Mouse (Mus musculus) midbrain, embryonic 13.5 days (tissue): ENCODE data around the gene Kifap3. TPM values are rescaled to one million over a fixed set of nuclear protein-coding genes. Genes with fewer than 3 reads are reported as not detected.

Experiments used
- ATAC-seq: fragments of 200-750 bp; cut with Nextera tagmentation; 2 replicates; pipeline ENCODE4 v1.8.0; 2017; ENCODE audit warnings: mild to moderate bottlenecking, moderate TSS enrichment, moderate library complexity
- H3K27ac ChIP-seq: fragments of 300-500 bp; sonication (generic); 2 replicates; pipeline ENCODE4 v1.5.1; 2015; ENCODE audit warnings: inconsistent platforms, mild to moderate bottlenecking, moderate library complexity
- H3K27me3 ChIP-seq: fragments of 300-500 bp; sonication (generic); 2 replicates; pipeline ENCODE4 v1.6.1; 2015; ENCODE audit warnings: mild to moderate bottlenecking, inconsistent platforms
- H3K36me3 ChIP-seq: fragments of 300-500 bp; sonication (generic); 2 replicates; pipeline ENCODE4 v1.6.1; 2015; ENCODE audit warnings: mild to moderate bottlenecking, inconsistent platforms
- H3K4me1 ChIP-seq: fragments of 300-500 bp; sonication (generic); replicated peaks from 2 replicates; pipeline ENCODE4 v1.6.1; 2015; ENCODE audit warnings: inconsistent platforms
- H3K4me2 ChIP-seq: fragments of 300-500 bp; sonication (generic); replicated peaks from 2 replicates; pipeline ENCODE4 v1.6.1; 2015; ENCODE audit warnings: moderate library complexity, mild to moderate bottlenecking, inconsistent platforms
- H3K4me3 ChIP-seq: fragments of 300-500 bp; sonication (generic); replicated peaks from 2 replicates; pipeline ENCODE4 v1.5.1; 2015; ENCODE audit warnings: mild to moderate bottlenecking, inconsistent platforms
- H3K9ac ChIP-seq: fragments of 300-500 bp; sonication (generic); replicated peaks from 2 replicates; pipeline ENCODE4 v1.6.1; 2015; ENCODE audit warnings: mild to moderate bottlenecking, inconsistent platforms
- H3K9me3 ChIP-seq: fragments of 300-500 bp; sonication (generic); 2 replicates; pipeline ENCODE4 v1.6.1; 2016; ENCODE audit warnings: mild to moderate bottlenecking, inconsistent platforms
- WGBS: fragments of 180-500 bp; shearing (Covaris S2); methylation state at CpG from one replicate; pipeline ENCODE4 v1.1.7; 2015; 5-methylcytosine and 5-hydroxymethylcytosine counted together
- polyA plus RNA-seq: library from polyadenylated mRNA; unstranded; fragments of >200 nt; fragmentation: Nextera tagmentation; extraction: Ambion mirVana; gene quantifications from 2 replicates; pipeline ENCODE4 v1.2.1, GENCODE M21; 2015

Gene Kifap3
- polyA plus RNA-seq, 1 experiment from 2014 or later, result 89.8 TPM

- peaks cover 7% of the 10 kb centered on the region; the same call in 1 of the 2 replicates for H3K36me3 ChIP-seq
- H3K9ac ChIP-seq, result no peak overlapping the region
- H3K4me2 ChIP-seq, result no peak overlapping the region
- 87% methylated on average over 2 of the region's 2 CpGs for WGBS
- no peaks in the 10 kb centered on the region for H3K4me1 ChIP-seq
- no peak for ATAC-seq
- no peak overlapping the region for H3K4me3 ChIP-seq
- no peaks in the 10 kb centered on the region for H3K9me3 ChIP-seq
- H3K27ac ChIP-seq, result no peak overlapping the region
- H3K27me3 ChIP-seq, result no peaks in the 10 kb centered on the region
These were observed 120.8 kb downstream of the Kifap3 start for GRCm38 (mm10) chr1:163900168-163900567.

- 88% methylated on average over 3 of the region's 3 CpGs for WGBS
- no peak overlapping the region for H3K4me2 ChIP-seq
- no peaks in the 10 kb centered on the region for H3K9me3 ChIP-seq
- H3K27me3 ChIP-seq, result no peaks in the 10 kb centered on the region
- peaks cover 14% of the 10 kb centered on the region for H3K36me3 ChIP-seq
- no peak for ATAC-seq
- H3K27ac ChIP-seq, result no peak overlapping the region
- no peak overlapping the region for H3K9ac ChIP-seq
- peaks cover 2% of the 10 kb centered on the region; the same call in 1 of the 2 replicates for H3K4me1 ChIP-seq
- H3K4me3 ChIP-seq, result no peak overlapping the region
These were observed 124.0 kb downstream of the Kifap3 start for GRCm38 (mm10) chr1:163903411-163903810.

DNA sequence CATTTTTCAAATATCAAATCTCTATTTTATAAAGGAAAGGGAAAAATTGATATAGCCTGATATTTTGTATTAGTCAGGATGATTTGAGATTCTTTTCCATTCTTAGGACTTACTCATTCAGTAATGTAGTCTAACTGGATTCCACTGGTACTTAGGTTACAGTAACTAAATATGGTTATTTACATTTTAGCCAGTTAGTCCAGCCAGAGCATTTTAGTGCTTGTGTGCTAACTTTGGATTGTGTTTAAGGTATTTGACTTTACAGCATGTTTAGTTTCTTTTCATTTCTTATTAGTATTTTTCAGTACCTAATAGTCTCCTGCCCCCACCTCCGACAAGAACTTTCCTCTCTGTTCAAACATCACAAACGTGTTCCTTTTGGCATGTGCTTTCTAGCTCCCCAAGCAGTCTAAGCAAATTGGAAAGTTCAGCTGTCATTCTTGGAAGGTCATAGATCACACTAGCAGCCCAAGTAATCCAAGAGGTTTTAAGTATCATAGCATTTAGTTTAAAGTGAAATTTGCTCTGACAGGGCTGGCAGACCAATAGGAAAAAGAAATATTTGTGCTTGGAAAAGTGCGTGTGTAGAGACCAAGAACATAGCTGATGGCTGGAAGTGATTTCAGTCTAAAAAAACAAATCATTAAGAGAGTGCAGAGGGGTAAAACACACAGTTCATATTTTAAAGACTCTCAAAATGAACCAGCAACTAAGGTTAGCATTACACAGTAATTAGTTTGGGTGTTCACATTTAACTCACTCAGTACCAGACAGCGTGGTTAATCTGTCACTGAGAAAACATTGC is 127.8 kb downstream of the Kifap3 start:
- Histone ChIP-seq H3K9ac (no peak overlapping the region), H3K9me3 (no peaks in the 10 kb centered on the region), H3K36me3 (peaks cover 7% of the 10 kb centered on the region; the same call in 1 of the 2 replicates), H3K27me3 (no peaks in the 10 kb centered on the region), H3K4me2 (no peak overlapping the region), H3K4me1 (peaks cover 5% of the 10 kb centered on the region; the same call in 1 of the 2 replicates), H3K27ac (no peak overlapping the region), H3K4me3 (no peak overlapping the region)
- WGBS, result 81% methylated on average over 4 of the region's 4 CpGs
- no peak for ATAC-seq

DNA sequence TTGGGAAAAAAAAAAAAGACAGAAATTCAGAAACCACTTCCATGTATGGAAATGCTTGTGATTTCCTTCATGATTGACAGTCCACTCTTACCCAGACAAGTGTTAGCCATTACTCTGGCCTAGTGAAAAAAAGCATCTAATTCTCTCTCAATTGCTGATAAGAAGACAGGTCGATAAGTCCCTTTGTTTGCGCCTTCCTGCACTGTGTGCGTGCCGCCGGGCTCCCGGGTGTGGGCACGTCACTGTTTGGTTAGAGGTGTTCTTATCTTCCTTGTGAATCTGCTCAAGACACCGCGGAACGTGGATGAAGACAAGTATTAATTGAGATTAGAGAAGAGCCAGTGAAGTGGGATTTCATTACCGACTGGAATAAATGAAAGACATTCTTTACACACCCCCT is 129.0 kb downstream of the Kifap3 start:
- Histone ChIP-seq H3K27ac (no peak overlapping the region), H3K4me1 (peaks cover 5% of the 10 kb centered on the region; the same call in 1 of the 2 replicates), H3K36me3 (peaks cover 7% of the 10 kb centered on the region; the same call in 1 of the 2 replicates), H3K9me3 (no peaks in the 10 kb centered on the region), H3K4me2 (no peak overlapping the region), H3K27me3 (no peaks in the 10 kb centered on the region), H3K4me3 (no peak overlapping the region), H3K9ac (no peak overlapping the region)
- 55% methylated on average over 11 of the region's 11 CpGs for WGBS
- ATAC-seq, result peak; percentile 81

GRCm38 (mm10) chr1:163910343-163910742 is 131.0 kb downstream of the Kifap3 start:
- no peak overlapping the region for H3K4me3 ChIP-seq
- peaks cover 5% of the 10 kb centered on the region; the same call in 1 of the 2 replicates for H3K4me1 ChIP-seq
- H3K9me3 ChIP-seq, result no peaks in the 10 kb centered on the region
- no peaks in the 10 kb centered on the region for H3K27me3 ChIP-seq
- no peak overlapping the region for H3K9ac ChIP-seq
- ATAC-seq, result peak; percentile 21
- peaks cover 12% of the 10 kb centered on the region; the same call in 1 of the 2 replicates for H3K36me3 ChIP-seq
- no peak overlapping the region for H3K4me2 ChIP-seq
- WGBS, result 8% methylated on average over 2 of the region's 2 CpGs
- H3K27ac ChIP-seq, result no peak overlapping the region

GRCm38 (mm10) chr1:163910785-163911184 is 131.4 kb downstream of the Kifap3 start:
- Histone ChIP-seq H3K36me3 (peaks cover 7% of the 10 kb centered on the region; the same call in 1 of the 2 replicates), H3K27me3 (no peaks in the 10 kb centered on the region), H3K4me1 (peaks cover 5% of the 10 kb centered on the region; the same call in 1 of the 2 replicates), H3K9me3 (no peaks in the 10 kb centered on the region), H3K9ac (no peak overlapping the region), H3K4me2 (no peak overlapping the region), H3K27ac (no peak overlapping the region), H3K4me3 (no peak overlapping the region)
- peak; percentile 54; the same call in 1 of the 2 replicates for ATAC-seq
- 97% methylated on average over 9 of the region's 9 CpGs for WGBS

GRCm38 (mm10) chr1:163911981-163912380 is 132.6 kb downstream of the Kifap3 start:
- H3K4me3 ChIP-seq, result no peak overlapping the region
- no peaks in the 10 kb centered on the region for H3K27me3 ChIP-seq
- H3K9me3 ChIP-seq, result no peaks in the 10 kb centered on the region
- no peak overlapping the region for H3K27ac ChIP-seq
- H3K4me2 ChIP-seq, result no peak overlapping the region
- peaks cover 10% of the 10 kb centered on the region for H3K36me3 ChIP-seq
- H3K4me1 ChIP-seq, result peaks cover 5% of the 10 kb centered on the region; the same call in 1 of the 2 replicates
- H3K9ac ChIP-seq, result no peak overlapping the region
- WGBS, result 94% methylated on average over 11 of the region's 11 CpGs
- ATAC-seq, result no peak

GRCm38 (mm10) chr1:163917349-163918160 is 138.2 kb downstream of the Kifap3 start:
- ATAC-seq, result no peak
- Histone ChIP-seq H3K36me3 (peaks cover 21% of the 10 kb centered on the region), H3K27me3 (no peaks in the 10 kb centered on the region), H3K4me2 (no peak overlapping the region), H3K9me3 (no peaks in the 10 kb centered on the region), H3K27ac (no peak overlapping the region), H3K4me3 (no peak overlapping the region), H3K4me1 (no peaks in the 10 kb centered on the region), H3K9ac (no peak overlapping the region)
- WGBS, result 96% methylated on average over 5 of the region's 5 CpGs

GRCm38 (mm10) chr1:163924093-163924492 is 144.7 kb downstream of the Kifap3 start:
- no peak for ATAC-seq
- WGBS, result 89% methylated on average over 8 of the region's 8 CpGs

DNA sequence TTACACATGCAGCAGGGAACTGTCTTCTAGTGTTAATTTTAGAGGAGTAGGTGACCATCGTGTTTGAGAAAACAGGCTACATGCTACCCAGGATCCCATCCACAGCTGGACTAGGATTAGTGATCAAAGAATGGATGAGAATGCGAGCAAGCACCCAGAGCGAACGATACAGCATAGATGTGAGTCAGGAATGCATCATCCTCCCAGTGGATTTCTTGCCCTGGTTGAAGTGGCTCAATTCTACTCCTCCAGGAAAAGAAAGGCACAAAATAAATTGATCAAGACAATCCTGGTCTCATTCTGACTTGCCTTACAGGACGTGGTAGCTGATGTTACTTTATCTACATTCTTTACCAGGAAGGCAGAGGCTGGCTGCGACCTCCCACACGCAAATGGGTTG is 149.5 kb downstream of the Kifap3 start, which contains the start of gene Scyl3:
Gene Scyl3, plus strand, starts transcription at position 255 of the 400 bp plus-strand sequence.
- peaks cover 4% of the 10 kb centered on the region for H3K36me3 ChIP-seq
- peak within 1 kb of the TSS; percentile 95 for H3K4me3 ChIP-seq
- WGBS, result 74% methylated on average over 7 of the region's 7 CpGs
- no peaks in the 10 kb centered on the region for H3K27me3 ChIP-seq
- H3K4me1 ChIP-seq, result peaks cover 23% of the 10 kb centered on the region
- peak within 1 kb of the TSS; percentile 95 for H3K9ac ChIP-seq
- ATAC-seq, result no peak
- H3K27ac ChIP-seq, result peak within 1 kb of the TSS; percentile 88
- peak within 1 kb of the TSS; percentile 89 for H3K4me2 ChIP-seq
- no peaks in the 10 kb centered on the region for H3K9me3 ChIP-seq

More at GRCm38 (mm10) chr1:163924093-163924492, 144.7 kb downstream of the Kifap3 start:
- H3K27ac ChIP-seq, result no peak overlapping the region
- no peaks in the 10 kb centered on the region for H3K27me3 ChIP-seq
- H3K9me3 ChIP-seq, result no peaks in the 10 kb centered on the region
- H3K36me3 ChIP-seq, result no peaks in the 10 kb centered on the region
- H3K4me3 ChIP-seq, result no peak overlapping the region
- H3K4me1 ChIP-seq, result peaks cover 5% of the 10 kb centered on the region
- H3K9ac ChIP-seq, result no peak overlapping the region
- no peak overlapping the region for H3K4me2 ChIP-seq

DNA sequence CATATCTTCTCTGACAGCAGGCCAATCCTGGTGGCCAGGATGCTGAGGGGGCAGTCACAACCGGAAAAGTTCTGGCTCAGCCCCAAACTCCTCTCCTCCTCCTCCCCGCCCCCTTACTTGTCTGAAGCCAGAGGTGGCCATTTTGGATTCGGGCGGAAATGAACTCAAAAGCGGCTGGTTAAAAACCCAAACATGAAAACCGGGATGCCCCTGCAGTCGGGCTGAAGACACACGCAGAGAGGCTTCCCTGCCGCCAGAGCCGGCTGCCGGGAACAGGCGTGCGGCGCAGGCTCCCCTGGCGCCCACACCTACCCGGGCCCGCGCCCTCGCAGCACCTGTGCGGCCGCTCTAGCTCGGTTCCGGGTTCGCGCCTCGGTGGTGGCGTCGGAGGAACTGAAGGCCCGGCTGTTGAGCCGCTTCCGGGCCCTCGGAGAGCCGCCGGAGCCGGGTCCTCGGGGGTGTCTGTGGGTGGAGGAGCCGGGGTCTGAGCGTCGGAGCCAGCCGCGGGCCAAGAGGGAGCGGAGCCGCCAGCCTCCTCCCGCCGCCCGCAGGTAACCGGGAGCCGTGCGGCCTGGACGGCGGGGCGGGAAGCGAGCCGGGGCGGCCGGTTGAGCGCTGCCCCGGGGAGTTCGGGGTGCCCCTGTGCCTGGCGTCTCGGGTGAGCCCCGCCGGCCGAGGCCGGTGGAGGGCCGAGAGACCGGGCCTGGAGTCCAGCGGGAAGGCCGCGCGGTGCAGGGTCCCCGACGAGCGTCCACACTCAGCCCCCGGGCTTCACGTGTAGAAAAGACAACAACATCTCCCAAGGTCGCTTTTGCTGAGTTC is 150.5 kb downstream of the Kifap3 start:
- under 1% methylated on average over 77 of the region's 77 CpGs for WGBS
- Histone ChIP-seq H3K9me3 (no peaks in the 10 kb centered on the region), H3K27ac (peak overlapping the region; percentile 88), H3K4me3 (peak overlapping the region; percentile 95), H3K36me3 (peaks cover 14% of the 10 kb centered on the region), H3K27me3 (no peaks in the 10 kb centered on the region), H3K9ac (peak overlapping the region; percentile 95), H3K4me1 (peaks cover 23% of the 10 kb centered on the region), H3K4me2 (peak overlapping the region; percentile 89)
- ATAC-seq, result peak; percentile 96
